Mouse (Mus musculus): ENCODE measurements around the gene Zbtb16.

The Zbtb16 gene

DNA sequence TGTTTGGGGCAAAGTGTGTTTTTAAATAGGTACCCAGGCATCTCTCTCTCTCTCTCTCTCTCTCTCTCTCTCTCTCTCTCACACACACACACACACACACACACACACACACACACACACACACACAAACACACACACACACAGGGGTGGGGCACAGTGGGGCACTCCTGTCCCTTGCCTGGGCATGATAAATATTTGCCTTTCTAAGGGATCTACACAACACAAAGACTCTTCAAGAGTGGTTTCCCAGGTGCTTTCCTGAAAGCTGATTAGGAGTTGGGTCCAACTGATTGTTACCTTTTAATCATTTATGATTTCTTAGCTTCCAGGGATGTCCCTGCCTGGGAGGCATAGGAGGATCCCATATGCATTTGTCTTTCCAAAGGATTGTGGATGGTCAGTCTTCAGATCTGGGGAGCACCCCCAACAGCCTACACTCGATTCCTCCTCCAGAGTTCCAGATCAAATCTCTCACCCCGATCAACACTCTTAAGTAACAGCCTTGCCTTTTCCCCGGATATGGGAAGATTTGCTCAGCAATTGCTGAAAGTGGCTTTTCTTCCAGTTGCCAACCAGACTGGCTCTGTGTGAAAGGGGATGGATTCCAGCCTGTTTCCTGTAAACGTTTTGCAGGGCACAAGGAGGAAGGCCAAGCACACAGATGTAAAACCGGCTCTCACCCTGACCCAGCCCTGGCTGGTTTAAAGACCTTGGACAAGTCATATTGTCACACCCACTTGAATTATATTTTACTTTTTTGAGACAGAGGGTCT, 90.5 kb downstream of the Zbtb16 start:
- DNase-seq (ENCODE audit: low read depth, low spot score), result no peak

- DNase-seq (ENCODE audit: low read depth, low spot score), result no peak
Observed at GRCm38 (mm10) chr9:48744916-48745315, 91.1 kb downstream of the Zbtb16 start.

GRCm38 (mm10) chr9:48744451-48744850, 91.6 kb downstream of the Zbtb16 start:
- DNase-seq (ENCODE audit: low read depth, low spot score), result no peak

GRCm38 (mm10) chr9:48743338-48744285, 92.4 kb downstream of the Zbtb16 start:
- DNase-seq (ENCODE audit: low read depth, low spot score), result no peak

DNA sequence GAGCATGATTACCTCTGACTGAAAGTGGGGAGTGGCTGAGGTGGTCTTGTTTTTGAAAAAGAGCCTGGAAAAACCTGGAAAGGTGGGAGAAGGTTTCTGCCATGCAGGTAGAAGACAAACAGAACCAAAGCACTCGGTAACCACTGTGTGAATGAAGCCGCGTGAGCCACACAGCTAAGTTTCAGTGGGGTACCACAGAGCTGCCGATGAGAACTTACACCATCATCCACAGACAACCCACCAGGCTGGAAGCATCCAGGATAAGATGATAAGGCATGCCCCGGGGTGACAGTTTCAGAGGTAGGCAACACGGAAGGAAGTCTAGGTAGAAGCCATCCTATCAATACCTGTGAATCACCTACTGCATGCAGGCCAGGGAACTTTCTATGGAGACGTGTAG, 93.9 kb downstream of the Zbtb16 start:
- no peak for DNase-seq (ENCODE audit: low read depth, low spot score)

DNA sequence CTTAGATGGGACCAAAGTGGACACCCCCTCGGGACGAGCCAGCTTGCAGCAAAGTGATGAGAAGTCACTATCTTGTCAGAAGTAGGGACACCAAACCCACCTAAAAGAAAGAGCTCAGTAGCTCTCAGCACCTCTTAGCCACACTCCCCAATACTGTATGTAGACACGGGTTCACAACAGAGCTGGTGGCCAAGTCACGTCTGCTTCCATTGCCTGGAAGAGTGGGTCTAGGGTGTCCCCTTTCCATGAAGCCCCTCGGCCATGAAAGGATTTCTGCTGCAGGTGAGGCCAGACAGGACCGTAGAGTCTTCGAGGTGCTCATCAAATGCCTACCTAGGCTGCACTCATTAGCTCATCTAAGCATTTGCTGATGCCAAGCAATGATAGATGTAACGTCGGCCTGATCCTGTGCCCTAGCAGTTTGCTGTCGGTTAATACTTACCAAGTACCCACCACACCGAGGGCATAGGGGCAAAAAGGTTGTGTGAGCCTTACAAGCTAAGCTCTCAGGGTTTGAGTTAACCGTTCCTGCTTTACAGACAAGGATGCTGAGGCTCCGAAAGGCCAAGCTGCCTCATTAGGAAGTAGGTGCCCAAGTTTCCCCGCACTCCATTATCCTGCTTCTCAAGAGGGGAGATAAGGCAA, 94.5 kb downstream of the Zbtb16 start:
- no peak for DNase-seq (ENCODE audit: low read depth, low spot score)

- no peak for DNase-seq (ENCODE audit: low read depth, low spot score)
Observed at GRCm38 (mm10) chr9:48740732-48741255, 95.2 kb downstream of the Zbtb16 start.

DNA sequence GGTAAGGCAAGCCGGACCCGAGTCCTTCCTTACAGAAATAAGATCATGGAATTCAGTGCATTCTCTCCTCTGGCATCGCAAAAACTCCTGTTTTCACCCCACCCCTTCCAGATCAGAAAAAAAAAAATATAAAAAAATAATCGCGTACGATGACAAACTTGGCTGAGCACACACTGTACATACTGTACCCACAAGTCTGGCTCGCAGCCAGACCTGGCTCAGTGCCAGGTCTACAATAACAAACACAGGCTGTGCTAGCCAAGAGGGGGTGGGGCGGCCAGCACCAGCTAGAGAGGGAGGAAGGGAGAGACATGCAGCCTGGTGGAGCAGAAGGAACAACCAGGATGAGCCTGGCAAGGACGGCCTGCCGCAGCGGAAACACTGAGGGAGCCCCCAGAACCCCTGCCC, 95.9 kb downstream of the Zbtb16 start:
- peak; percentile 92 for DNase-seq (ENCODE audit: low read depth, low spot score)

GRCm38 (mm10) chr9:48738795-48739476, 97.1 kb downstream of the Zbtb16 start:
- DNase-seq (ENCODE audit: low read depth, low spot score), result peak; percentile 61

DNA sequence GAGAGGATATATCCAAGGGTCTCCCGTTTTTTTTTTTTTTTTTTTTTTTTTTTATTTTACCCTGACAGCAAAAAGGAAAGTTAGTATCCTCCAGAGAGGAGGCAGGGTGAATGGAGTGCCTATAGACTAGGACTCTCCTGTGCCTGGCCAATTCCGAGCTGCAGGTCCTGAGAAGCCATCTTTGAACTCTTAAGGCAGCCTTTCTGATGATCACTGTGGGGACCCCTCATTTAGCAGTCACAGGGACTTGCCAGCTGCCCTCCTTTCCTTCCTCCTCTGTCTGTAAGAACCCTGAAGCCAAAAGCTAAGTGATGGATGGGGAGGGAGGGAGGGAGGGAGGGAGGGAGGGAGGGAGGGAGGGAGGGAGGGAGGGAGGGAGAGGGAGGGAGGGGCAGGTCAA, 98.1 kb downstream of the Zbtb16 start:
- DNase-seq (ENCODE audit: low read depth, low spot score), result no peak

GRCm38 (mm10) chr9:48737210-48737850, 98.7 kb downstream of the Zbtb16 start:
- peak; percentile 91 for DNase-seq (ENCODE audit: low read depth, low spot score)

- no peak for DNase-seq (ENCODE audit: low read depth, low spot score)
Observed at GRCm38 (mm10) chr9:48736361-48737209, 99.4 kb downstream of the Zbtb16 start.

GRCm38 (mm10) chr9:48735466-48736312, 100.3 kb downstream of the Zbtb16 start:
- DNase-seq (ENCODE audit: low read depth, low spot score), result no peak

- no peak for DNase-seq (ENCODE audit: low read depth, low spot score)
Observed at GRCm38 (mm10) chr9:48734725-48735465, 101.1 kb downstream of the Zbtb16 start.

GRCm38 (mm10) chr9:48733817-48734544, 102.0 kb downstream of the Zbtb16 start:
- DNase-seq (ENCODE audit: low read depth, low spot score), result peak; percentile 78

GRCm38 (mm10) chr9:48733083-48733482, 102.9 kb downstream of the Zbtb16 start:
- peak; percentile 19 for DNase-seq (ENCODE audit: low read depth, low spot score)
